Mouse (Mus musculus): ENCODE measurements around the gene Nr2f6.

GRCm38 (mm10) chr8:71391696-71392095 is 9.9 kb upstream of the Nr2f6 start:
- TF ChIP-seq GATA1 (IDR thresholded peaks at IDR 0.05; ENCODE audit: borderline replicate concordance, low read length) (no peak), FLI1 (IDR thresholded peaks at IDR 0.05; ENCODE audit: low read length) (no peak)

Measured in megakaryocyte, embryonic 14.5 days (primary cell).